Mouse (Mus musculus): ENCODE measurements at regions not wholly inside any gene's neighbourhood (a gene's known extent, or its start where the extent isn't known, plus 50 kb on each side); places are given as distances from the start of the nearest gene placed in this dataset.

GRCm38 (mm10) chr17:83916684-83917166, 69.0 kb upstream of the Haao start:
- intact Hi-C loops (cut with DNase I) = no loop called here
- DNase-seq (ENCODE audit: low spot score in 2 of 2) = no peak

GRCm38 (mm10) chr17:83915034-83915433, 67.3 kb upstream of the Haao start:
- intact Hi-C loops (cut with DNase I) = no loop called here
- no peak for DNase-seq (ENCODE audit: low spot score in 2 of 2)

GRCm38 (mm10) chr17:83914603-83915002, 66.8 kb upstream of the Haao start:
- no peak for DNase-seq (ENCODE audit: low spot score in 2 of 2)
- intact Hi-C loops (cut with DNase I) = no loop called here

GRCm38 (mm10) chr17:83913711-83914415, 66.1 kb upstream of the Haao start:
- DNase-seq (ENCODE audit: low spot score in 2 of 2) = no peak
- intact Hi-C loops (cut with DNase I) = no loop called here

- no peak for DNase-seq (ENCODE audit: low spot score in 2 of 2)
- intact Hi-C loops (cut with DNase I) = no loop called here
These were observed 64.7 kb upstream of the Haao start for GRCm38 (mm10) chr17:83912421-83912820.

GRCm38 (mm10) chr17:83908811-83909210, 61.0 kb upstream of the Haao start:
- intact Hi-C loops (cut with DNase I) = no loop called here
- DNase-seq (ENCODE audit: low spot score in 2 of 2) = no peak

- intact Hi-C loops (cut with DNase I) = no loop called here
- DNase-seq (ENCODE audit: low spot score in 2 of 2) = no peak
These were observed 59.8 kb upstream of the Haao start for GRCm38 (mm10) chr17:83907538-83907937.

GRCm38 (mm10) chr17:83906751-83907537, 59.2 kb upstream of the Haao start:
- no peak for DNase-seq (ENCODE audit: low spot score in 2 of 2)
- intact Hi-C loops (cut with DNase I) = no loop called here

- peak; percentile 55 to 63 for DNase-seq (ENCODE audit: low spot score in 2 of 2)
- intact Hi-C loops (cut with DNase I) = loop anchor here (2.0 to 5.0 kb wide), 4 partner anchors 69 to 481 kb away; no protein-coding TSS in a partner anchor
These were observed 55.7 kb upstream of the Haao start for GRCm38 (mm10) chr17:83903467-83903866.

GRCm38 (mm10) chr17:83902523-83902922, 54.8 kb upstream of the Haao start:
- DNase-seq (ENCODE audit: low spot score in 2 of 2) = no peak
- intact Hi-C loops (cut with DNase I) = loop anchor here (2.0 to 5.0 kb wide), 4 partner anchors 70 to 482 kb away; no protein-coding TSS in a partner anchor

GRCm38 (mm10) chr17:83902091-83902490, 54.3 kb upstream of the Haao start:
- intact Hi-C loops (cut with DNase I) = loop anchor here (2.0 to 5.0 kb wide), 4 partner anchors 70 to 483 kb away; no protein-coding TSS in a partner anchor
- DNase-seq (ENCODE audit: low spot score in 2 of 2) = no peak

- intact Hi-C loops (cut with DNase I) = loop anchor here (5.0 kb wide), 2 partner anchors 73 to 128 kb away; no protein-coding TSS in a partner anchor
- DNase-seq (ENCODE audit: low spot score in 2 of 2) = no peak
These were observed 51.9 kb upstream of the Haao start for GRCm38 (mm10) chr17:83899588-83900152.

- intact Hi-C loops (cut with DNase I) = no loop called here
- no peak for DNase-seq (ENCODE audit: low spot score in 2 of 2)
These were observed 50.8 kb upstream of the Haao start for GRCm38 (mm10) chr17:83898531-83898930.

All from left cerebral cortex, postnatal 36 days (tissue).